20 mouse cellular contexts compared by ENCODE assay signal in the genomic region with DNA sequence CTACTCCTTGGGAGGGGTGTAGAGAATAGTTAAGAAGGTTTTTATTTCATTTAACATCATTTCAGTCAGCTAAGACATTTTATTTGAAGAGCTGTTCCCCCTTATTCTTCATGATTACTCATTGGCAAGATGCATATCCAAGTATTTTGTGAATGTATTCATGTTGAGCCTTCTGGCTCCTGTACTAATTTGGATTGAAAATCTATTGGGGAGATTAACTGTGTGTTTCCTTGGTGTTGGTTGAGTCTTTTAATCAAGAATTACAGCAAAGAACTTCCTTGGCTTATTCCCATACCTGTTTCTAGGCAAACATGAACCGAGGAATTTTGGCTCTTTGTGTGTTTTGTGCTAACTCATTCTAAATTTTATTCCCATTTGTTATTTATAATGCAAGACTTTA. TPM values are rescaled to one million over a fixed set of nuclear protein-coding genes. Genes with fewer than 3 reads are reported as not detected.
"Had no signal": no experiment of that assay in that cellular context is flagged by ENCODE, and none has a peak within 500 bp of the region (broad histone marks: within the 10 kb centered on the region; RNA-seq: fewer than 3 reads in every experiment).

No protein-coding gene starts in this region.

- H3K27ac ChIP-seq: lung, embryonic 15.5 days; macrophage; midbrain, embryonic 13.5 days; neural tube, embryonic 12.5 days; stomach, embryonic 15.5 days; stomach, postnatal 0 days had no signal

- DNase-seq: liver, postnatal 0 days; lung, adult 2 months; lung, postnatal 14 days; lung, postnatal 36 days; right cerebral cortex, postnatal 14 days; thymus, adult 2 months; thymus, postnatal 25 days; thymus, postnatal 4 days had no signal

- H3K4me3 ChIP-seq: lung, embryonic 15.5 days; megakaryocyte, embryonic 14.5 days; midbrain, embryonic 13.5 days; neural tube, embryonic 12.5 days; stomach, embryonic 15.5 days had no signal

- H3K9me3 ChIP-seq: lung, embryonic 15.5 days; megakaryocyte, embryonic 14.5 days; midbrain, embryonic 13.5 days; neural tube, embryonic 12.5 days; stomach, embryonic 15.5 days had no signal

- H3K4me1 ChIP-seq: lung, embryonic 15.5 days; midbrain, embryonic 13.5 days; neural tube, embryonic 12.5 days; stomach, embryonic 15.5 days had no signal

- ATAC-seq: liver, postnatal 0 days; lung, postnatal 0 days; midbrain, embryonic 13.5 days; midbrain, embryonic 16.5 days had no signal

- H3K4me2 ChIP-seq: lung, embryonic 15.5 days; midbrain, embryonic 11.5 days; midbrain, embryonic 13.5 days; neural tube, embryonic 12.5 days; stomach, embryonic 15.5 days had no signal

- H3K9ac ChIP-seq: liver, postnatal 0 days; lung, embryonic 15.5 days; midbrain, embryonic 13.5 days; neural tube, embryonic 12.5 days; stomach, embryonic 15.5 days had no signal

- H3K27me3 ChIP-seq: lung, embryonic 15.5 days; megakaryocyte, embryonic 14.5 days; midbrain, embryonic 13.5 days; neural tube, embryonic 12.5 days; stomach, embryonic 15.5 days had no signal

- H3K36me3 ChIP-seq: lung, embryonic 15.5 days; midbrain, embryonic 13.5 days; neural tube, embryonic 12.5 days; stomach, embryonic 15.5 days had no signal

RNA-seq across cellular contexts. Expression of a gene that starts 22.3 kb away (rescaled TPM):
- total RNA-seq: monocyte, adult 5-6 weeks; neutrophil, adult 5-6 weeks had no signal
